Mouse (Mus musculus): Measurements from ENCODE around the gene Trpm2.
"Not testable (repeated sequence)": the region's sequence is repeated elsewhere in the genome, so short reads cannot be mapped to it uniquely, and the experiment has no call there.

Gene Trpm2

DNA sequence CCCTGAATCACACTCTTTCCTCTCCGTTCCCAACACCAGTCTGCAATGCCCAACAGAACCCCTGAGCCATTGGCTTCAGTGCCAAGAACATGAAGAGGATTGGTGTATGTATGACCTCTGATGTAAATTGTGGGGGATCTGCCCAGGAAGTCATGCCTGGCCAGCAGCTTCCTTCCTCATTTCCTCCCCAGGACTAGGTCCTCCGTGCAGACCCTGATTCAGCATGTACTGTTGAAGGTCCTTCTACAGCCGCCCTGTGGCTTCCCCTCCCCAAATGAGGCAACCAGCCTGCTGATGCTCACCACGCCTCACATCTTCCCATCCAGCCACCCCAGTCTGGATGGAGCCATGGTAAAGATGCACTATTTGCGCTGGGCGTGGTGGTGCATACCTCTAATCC, at the start of gene Trpm2:
Gene Trpm2 (minus strand): TSS at position 83 of the 400 bp plus-strand sequence.
- no peak for DNase-seq (ENCODE audit: low spot score)

DNA sequence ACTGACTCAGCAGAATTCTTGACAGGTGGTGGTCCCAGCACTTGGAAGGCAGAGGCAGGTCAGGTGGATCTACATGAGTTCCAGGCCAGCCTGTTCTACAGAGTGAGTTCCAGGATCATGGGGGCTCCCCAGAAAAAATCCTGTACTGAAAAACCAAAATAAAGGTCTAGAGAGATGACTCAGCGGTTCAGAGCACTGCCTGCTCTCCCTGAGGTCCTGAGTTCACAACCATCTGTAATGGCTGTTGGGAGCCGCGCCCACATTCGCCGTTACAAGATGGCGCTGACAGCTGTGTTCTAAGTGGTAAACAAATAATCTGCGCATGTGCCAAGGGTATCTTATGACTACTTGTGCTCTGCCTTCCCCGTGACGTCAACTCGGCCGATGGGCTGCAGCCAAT, 49.6 kb upstream of the Trpm2 start:
- not testable (repeated sequence) for DNase-seq (ENCODE audit: low spot score)

DNA sequence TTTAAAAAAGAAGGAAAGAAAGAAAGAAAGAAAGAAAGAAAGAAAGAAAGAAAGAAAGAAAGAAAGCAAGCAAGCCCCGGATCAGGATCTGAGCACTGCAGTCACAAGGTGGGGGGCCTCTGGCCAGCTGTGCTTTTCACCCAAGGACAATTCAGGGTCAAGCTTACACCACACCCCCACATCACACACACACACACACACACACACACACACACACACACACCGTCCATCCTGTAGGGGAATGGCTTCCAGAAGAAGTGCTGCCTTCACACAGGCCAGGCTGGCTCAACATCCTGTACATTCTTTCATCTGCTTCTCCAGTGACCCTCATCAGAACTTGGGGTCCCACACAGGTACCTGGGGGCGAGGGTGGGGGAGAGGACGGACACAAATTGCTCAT, 48.9 kb upstream of the Trpm2 start:
- DNase-seq (ENCODE audit: low spot score), result no peak

DNA sequence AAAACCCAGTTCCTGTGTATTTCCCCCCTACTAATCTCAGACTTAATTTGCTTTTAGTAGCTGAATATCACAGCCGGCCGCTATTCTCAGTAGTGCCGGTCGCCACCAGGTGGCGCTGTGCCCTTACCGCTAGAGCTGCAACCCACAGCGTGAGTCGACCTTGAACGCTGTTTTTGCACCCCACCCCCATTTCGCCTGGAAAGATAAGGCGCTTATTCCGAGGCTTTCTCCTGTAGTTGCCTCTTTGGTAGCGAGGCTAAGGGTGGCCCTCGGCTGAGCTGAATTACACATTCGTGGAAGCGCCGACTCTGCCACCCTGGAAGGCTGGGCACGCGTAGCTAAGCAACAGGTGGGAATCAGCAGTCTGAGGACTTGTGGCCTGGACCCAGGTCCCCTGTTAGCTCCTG, 48.4 kb upstream of the Trpm2 start:
- DNase-seq (ENCODE audit: low spot score), result peak; percentile 85

DNA sequence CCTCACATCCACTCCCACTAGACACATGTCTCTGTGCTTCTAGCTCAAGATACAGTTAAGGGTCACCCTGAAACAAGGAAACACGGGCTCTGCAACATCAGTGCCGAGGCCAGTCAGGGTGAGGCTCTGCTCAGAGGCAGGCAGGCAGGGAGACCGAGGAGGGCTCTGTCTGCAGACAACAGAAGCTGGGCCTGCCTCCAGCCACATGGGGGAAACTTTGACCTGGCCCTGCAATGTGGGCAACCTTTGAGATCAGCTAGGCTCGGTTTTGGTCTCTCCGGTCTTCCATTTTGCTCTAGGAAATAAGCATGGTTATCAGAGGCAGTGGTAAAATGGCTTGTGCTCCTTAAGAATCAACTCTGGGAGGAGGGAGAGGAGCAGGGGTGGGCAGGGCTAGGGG, 46.0 kb upstream of the Trpm2 start:
- DNase-seq (ENCODE audit: low spot score), result no peak

DNA sequence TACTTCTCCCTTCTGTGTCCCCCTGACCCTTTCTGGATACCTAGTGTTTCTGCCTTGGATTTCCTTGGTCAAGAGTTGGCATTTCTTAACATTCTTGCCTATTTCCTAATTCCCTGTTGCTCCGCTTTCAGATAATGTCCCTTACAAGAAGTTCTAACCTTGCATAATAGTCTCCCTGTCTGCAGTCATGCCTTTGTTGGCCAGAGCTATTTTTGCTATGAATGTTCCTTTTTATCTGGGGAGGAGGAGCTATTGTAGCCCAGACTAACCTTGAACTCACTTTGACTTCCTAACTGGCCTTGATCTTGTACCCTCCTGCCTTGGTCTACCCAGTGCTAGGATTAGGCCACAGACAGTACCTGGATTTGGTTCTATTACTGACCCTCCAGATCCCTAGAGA, 45.1 kb upstream of the Trpm2 start:
- DNase-seq (ENCODE audit: low spot score), result no peak

DNA sequence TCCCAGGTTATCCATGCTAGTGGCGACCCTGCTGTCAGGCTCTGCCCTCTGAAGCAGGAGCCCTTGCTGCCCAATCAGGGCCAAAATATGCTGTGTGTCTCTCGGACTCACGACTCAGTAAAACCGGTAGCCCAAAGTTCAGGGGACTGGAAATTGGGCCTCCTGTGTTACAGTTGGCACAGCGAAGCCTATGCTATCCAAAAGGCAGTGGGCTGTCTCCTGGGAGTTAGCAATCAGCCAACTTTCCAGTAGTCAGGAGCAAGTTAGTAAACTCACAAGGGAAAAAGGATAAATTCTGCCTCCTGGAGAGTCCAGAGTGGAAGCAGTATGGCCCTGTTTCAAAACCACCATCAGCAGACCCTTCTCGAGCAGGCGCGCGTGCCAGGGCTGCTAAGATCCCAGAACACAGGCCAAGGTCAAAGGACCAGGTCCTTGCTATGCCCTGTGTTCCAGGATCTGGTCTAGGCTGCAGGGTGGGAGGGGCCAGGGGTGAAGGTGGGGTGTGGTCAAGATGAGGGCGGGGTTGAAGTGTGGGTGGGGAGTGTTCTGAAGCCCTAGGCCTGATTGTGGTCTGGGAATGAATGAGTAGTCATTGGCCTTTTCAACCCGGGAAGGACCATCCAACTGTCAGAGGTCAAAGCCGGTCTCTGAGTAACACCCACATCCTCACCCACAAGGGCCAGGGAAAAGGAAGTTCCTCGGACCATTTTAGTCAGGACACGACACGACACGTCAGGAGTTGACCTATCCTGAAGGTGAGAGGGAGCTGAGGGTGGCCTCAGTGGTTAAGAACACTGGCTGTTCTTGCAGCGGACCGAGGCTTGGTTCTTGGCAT, 42.5 kb upstream of the Trpm2 start:
- DNase-seq (ENCODE audit: low spot score), result no peak

DNA sequence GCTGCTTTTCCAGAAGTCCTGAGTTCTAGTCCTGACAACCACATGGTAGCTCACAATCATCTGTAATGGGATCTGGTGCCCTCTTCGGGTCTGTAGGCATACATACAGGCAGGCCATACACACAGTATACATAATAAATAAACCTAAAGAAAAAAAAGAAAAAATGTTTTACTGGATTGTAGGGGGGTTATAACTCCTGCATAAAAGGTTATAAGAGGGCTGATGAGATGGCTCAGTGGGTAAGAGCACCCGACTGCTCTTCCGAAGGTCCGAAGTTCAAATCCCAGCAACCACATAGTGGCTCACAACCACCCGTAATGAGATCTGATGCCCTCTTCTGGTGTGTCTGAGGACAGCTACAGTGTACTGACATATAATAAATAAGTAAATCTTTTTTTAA, 40.8 kb upstream of the Trpm2 start:
- DNase-seq (ENCODE audit: low spot score), result not testable (repeated sequence)

DNA sequence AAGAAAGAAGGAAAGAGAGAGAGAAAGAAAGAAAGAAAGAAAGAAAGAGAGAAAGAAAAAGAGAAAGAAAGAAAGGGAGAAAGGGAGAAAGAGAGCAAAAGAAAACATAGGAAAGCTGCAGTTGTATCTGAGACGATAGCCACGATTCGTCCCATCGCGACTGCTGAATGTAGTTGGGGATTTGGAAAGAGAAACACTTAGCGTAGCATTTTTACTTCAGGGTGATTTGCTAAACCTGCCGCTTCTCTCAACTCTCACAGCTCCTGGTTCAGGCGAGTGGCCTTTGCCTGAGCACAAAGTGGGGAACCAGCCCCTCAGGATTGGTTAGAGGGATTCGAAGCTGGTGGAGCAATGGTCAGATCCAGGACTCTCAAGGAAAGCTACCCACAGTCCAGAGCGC, 40.0 kb upstream of the Trpm2 start:
- no peak for DNase-seq (ENCODE audit: low spot score)

DNA sequence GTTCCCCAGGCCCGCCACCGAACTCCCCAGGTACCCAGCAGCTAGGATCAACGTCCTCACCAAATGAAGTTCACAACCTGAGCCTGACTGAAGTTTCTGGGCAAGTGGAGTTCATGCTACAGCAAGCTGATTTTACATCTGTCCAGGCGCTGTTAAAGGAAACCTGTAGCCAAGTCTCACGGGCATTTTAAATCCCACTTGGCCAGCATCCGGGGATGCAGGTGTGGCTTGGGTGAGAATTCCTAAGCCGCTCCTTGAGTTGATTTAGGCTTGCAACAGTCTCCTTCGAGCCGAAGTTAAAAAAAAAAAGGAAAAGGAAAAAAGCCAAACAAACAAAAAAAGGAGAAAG, 39.6 kb upstream of the Trpm2 start, which contains the start of gene Pfkl:
Gene Pfkl (minus strand): TSS at position 139 of the 349 bp plus-strand sequence.
- DNase-seq (ENCODE audit: low spot score), result no peak

DNA sequence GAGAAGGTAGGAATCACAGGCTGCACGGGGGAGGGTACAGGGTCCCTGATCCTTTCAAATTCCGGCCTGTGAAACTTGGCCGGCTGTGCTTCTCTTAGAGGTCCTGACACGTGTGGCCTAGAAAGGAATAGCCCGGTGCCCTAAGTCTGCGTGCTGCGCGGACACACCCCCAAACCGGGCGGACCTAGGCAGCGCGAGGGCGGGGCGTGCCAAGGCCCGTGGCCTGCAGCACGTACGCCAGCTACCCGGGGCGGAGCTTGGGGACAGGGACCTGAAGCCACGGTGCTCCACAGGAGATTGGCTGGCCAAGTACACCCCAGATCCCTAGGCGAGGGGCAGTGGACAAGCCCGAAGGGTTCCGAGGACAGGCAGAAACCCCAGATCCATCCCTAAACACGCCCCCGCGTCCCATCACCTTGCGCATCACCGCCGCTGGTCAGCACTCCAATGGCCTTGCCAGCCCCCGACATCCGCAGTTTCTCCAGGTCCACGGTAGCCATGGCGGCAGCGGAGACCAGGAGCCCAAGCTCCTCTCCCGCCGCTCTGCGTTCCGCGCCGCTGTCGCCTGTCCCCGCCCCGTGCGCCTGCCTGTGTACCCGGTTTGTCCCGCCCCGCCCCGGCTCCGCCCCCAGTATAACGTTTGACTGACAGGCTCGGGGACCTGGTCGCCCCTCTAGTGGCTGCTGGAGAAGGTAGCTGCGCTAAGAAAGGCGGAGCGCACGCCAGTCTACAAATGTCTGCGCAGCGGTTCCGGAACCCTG, 39.0 kb upstream of the Trpm2 start:
- peak; percentile 94 for DNase-seq (ENCODE audit: low spot score)

DNA sequence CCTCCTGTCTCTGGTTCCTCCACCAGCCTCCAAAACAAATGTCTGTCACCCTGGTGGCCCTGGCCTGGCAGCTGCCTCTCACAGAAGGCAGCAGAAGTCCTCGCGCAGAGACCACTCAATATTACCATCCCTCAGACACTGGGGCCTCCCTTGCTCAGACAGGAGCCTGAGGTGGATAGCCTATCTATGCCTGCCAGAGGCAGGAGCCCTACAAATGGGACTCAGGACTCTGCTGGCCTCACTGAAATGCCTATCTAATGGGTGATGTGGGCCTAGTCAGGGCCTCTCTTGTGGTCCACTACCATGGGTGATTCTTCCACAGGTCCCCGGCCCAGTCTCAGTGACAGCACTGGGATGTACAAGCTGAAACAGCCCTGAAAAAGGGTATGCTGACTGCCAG, 37.8 kb upstream of the Trpm2 start:
- peak; percentile 60 for DNase-seq (ENCODE audit: low spot score)

DNA sequence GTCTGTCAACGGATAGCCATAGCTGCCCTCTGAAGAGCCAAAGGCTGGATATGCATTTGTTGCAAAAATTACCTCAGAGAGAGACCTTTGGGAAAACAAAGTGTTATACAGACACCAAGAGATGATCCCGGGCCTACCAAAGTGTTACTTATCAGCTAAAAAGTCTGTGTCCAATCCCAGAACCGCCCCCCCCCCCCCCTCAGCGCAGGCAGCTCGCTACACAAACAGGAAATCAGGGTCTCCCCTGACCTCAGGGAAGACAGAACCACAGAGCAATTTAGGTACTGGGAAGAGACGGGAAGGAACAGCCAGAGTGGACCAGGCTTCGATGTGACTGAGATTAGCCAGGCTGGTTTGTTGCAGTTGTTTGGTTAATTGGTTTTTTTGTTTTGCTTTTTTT, 36.8 kb upstream of the Trpm2 start:
- DNase-seq (ENCODE audit: low spot score), result no peak

DNA sequence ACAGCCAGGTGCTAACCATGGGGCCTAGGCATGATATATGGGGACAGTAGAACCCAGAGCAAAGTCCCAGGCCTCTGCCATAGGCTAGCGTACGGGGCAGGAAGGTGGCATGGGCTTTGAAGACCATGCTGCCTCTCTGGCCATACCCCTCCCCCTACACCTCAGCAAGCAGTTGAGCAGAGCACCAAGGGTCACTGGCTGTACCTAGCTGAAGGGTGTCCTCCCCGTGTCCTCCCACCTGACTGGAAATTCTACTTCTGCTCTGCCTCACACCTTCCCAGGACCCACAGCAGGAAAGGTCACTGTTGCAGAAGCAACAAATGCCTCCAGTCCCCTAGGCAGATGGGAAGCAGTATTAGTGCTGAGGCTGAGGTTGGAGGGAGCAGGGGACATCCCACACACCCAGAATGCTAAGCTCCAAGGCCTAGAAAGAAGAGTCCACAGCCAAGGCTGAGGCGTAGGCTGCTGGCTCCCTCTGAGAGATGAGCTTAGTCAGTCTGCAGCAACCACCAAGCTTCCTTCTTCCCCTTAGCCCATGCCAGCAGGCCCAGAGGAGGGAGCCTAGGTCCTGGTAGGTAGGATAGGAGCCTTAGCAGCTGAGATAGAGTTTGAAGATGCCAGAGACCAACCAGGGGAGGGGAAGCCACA, 35.6 kb upstream of the Trpm2 start:
- DNase-seq (ENCODE audit: low spot score), result no peak

DNA sequence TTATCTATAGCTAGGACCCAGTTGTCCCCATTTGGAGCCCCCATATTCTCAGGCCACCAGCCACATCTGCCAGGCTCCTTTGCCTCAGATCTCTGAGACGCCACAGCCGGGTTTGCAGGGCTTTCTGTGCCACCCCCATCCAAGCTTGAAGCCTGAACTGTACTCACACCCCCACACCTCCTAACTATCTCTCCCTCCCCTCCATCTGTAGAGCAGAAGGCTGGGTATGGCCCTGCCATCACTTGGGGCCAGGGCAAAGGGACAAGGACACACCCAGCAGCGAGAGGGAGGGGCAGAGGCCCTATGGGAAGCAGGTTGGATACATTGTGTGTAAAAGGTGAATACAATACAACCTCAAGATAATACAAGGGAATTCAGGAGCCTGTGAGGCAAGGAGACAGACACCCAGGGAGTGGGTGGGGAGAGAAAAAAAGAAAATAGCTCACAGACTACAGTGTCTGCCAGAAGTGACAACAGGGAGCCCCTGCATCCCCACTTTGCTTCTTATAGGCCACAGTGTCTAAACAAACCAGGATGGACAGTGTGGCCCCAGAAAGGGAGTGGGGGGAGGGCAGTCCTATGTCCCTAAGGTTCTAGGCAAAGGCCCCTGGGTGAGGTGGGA, 34.2 kb upstream of the Trpm2 start:
- DNase-seq (ENCODE audit: low spot score), result peak; percentile 67

DNA sequence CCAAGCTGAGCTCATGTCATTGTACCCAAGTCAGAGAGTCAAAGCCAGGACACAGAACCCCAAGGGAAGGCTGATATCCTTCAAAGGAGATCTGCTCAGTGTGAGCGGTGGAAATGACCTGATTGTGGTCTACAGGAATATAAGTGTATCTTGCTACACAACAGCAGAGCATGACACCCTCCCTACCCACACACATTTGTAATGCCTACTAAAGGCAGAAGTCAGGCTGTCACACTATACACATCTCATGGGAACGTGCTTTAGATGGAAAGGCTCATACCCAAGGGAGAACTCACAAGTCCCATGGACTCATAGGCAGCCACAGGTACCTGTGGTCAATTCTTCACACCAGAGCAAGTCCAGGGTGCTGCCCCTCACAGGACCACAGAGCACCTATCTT, 32.0 kb upstream of the Trpm2 start:
- no peak for DNase-seq (ENCODE audit: low spot score)

DNA sequence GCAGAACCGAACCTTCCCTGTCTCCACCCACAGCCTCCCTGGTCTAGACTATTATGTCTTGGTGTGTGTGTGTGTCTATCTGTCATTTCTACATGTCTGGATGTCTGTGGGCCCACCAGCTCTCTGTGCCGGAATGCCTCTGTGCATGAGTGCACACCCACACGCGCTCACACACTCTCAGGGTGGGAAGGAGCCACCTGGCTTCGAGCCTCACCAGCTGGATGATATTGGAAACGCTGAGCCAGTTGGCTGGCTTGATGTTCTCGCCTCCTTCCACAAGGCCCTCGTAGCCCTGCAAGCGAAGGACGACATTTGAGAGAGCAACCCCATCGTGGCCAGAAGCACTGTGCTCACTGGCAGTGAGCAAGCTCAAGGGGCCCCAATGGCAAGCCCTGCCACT, 31.4 kb upstream of the Trpm2 start:
- DNase-seq (ENCODE audit: low spot score), result no peak

DNA sequence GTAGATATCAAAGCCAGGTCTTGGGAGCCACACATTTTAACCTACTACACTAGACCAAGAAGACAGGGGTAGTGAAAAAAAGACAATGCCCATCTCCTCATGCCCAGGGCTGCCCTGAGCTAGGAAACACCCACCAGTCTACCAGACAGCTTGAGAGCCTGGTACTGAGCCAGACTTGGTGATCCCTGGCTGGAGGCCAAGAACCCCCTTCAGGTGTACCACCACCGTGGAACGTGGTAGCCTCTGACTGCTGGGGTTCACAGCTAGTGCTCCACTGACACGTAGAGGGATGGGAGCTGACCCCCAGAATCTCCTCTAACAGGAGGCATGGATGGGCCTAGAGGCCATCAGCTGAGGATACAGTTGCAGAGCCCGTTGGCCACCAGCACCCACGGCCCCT, 29.8 kb upstream of the Trpm2 start:
- DNase-seq (ENCODE audit: low spot score), result no peak

DNA sequence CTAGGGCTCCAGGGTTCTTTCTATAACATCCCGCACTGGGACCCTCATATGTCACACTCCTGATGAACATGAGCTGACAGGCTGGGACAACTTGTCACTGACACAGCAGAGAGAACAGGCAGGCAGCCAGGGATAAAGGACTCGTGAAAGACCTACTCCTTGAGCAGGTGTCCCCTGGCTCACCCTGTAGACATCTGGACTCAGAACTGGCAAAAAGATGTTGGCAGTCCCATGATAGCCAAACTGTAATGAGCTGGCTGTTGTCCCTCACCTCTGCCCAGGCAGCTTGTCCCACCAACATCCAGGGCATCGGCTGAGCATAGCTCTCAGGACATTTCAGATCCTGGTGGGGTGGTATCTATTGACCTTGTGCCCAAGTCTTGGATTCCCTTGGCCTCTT, 25.3 kb upstream of the Trpm2 start:
- DNase-seq (ENCODE audit: low spot score), result no peak

DNA sequence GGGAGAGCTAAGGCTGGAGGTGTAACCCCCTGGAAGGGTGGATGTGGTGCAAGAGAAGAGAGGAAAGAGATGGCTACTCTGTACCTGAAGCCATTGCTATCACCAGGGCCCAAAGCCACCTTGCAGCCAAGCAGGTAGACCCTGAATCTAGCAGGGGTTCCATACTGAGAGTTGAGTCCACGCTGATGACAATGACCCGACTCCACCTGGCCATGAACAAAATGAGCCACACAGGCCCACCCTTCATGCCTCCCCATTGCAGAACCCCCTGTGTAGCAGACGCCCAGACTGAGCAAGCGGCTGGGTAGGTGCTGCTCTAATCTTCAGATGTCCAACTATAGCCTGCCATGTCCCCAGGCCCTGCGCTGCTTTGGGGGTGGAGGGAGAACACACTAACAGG, 15.4 kb upstream of the Trpm2 start:
- DNase-seq (ENCODE audit: low spot score), result no peak

DNA sequence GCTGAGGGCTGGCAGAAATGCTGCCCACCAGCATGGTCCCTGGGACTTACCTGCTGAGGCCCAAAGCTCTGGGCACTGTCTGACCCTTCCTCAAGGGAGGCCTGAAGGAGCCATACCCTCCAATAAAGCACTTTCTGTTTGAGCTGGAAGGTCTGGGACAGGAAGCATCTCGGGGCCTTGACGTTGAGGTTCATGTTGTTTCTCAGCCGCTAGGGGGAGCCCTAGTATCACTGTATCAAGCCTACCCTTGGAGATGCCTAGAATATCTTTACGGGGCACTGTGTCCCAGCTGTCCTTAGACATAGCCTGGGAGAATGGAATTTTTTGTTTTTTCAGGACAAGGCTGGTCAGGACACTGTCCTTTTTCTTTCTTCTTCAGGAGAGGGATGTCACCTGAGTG, 14.3 kb upstream of the Trpm2 start:
- DNase-seq (ENCODE audit: low spot score), result peak; percentile 84
